Mouse (Mus musculus) MEL (cell line): ENCODE results near the gene Rbm45. TPM values are rescaled to one million over a fixed set of nuclear protein-coding genes. Genes with fewer than 3 reads are reported as not detected.

Experiments used
- DNase-seq: peaks from one replicate; pipeline ENCODE4 v3.0.0; 2011; ENCODE audit warnings: low read depth, low spot score
- H3K27ac ChIP-seq: 2 replicates; pipeline ENCODE4 v1.5.1; 2012; ENCODE audit warnings: low read depth, mild to moderate bottlenecking, control low read depth, low read length, moderate library complexity; ENCODE audit not compliant: control insufficient read depth
- H3K27me3 ChIP-seq, 2 experiments: fragments of 150-350 bp in 1 of 2; sonication (generic) in 1 of 2; 2 replicates each; pipeline ENCODE4 v1.6.1; 2012; ENCODE audit warnings: low read length in 2 of 2, mild to moderate bottlenecking in 2 of 2, improper control_type of control experiment in 1 of 2, moderate library complexity in 1 of 2; ENCODE audit not compliant: insufficient read depth in 2 of 2, control insufficient read depth in 1 of 2
- H3K36me3 ChIP-seq, 2 experiments: 2 replicates each; pipeline ENCODE4 v1.6.1; 2012 to 2014; ENCODE audit warnings: low read length in 2 of 2, improper control_type of control experiment in 1 of 2, inconsistent platforms in 1 of 2, mild to moderate bottlenecking in 1 of 2; ENCODE audit not compliant: insufficient read depth in 2 of 2, control insufficient read depth in 1 of 2
- H3K4me1 ChIP-seq, 2 experiments: fragments of 150-350 bp in 1 of 2; sonication (generic) in 1 of 2; 2 replicates each; pipeline ENCODE4 v1.6.1; 2012; ENCODE audit warnings: low read length in 2 of 2, improper control_type of control experiment in 1 of 2, mild to moderate bottlenecking in 1 of 2; ENCODE audit not compliant: insufficient read depth in 2 of 2, control insufficient read depth in 1 of 2
- H3K4me3 ChIP-seq, 2 experiments: fragments of 150-350 bp in 1 of 2; sonication (generic) in 1 of 2; 2 replicates each; pipeline ENCODE4 v1.5.1; 2012; ENCODE audit warnings: low read depth in 2 of 2, low read length in 2 of 2, mild to moderate bottlenecking in 2 of 2, moderate library complexity in 2 of 2, control low read depth in 1 of 2, improper control_type of control experiment in 1 of 2; ENCODE audit not compliant: control insufficient read depth in 1 of 2, insufficient read depth in 1 of 2
- H3K79me2 ChIP-seq: 2 replicates; pipeline ENCODE4 v1.6.1; 2012; ENCODE audit warnings: mild to moderate bottlenecking, low read length, moderate library complexity; ENCODE audit not compliant: control insufficient read depth, poor library complexity, insufficient read depth
- H3K9ac ChIP-seq: 2 replicates; pipeline ENCODE4 v1.6.1; 2012; ENCODE audit warnings: low read depth, mild to moderate bottlenecking, control low read depth, low read length, moderate library complexity; ENCODE audit not compliant: control insufficient read depth, poor library complexity, severe bottlenecking
- H3K9me3 ChIP-seq: fragments of 150-350 bp; sonication (generic); replicated peaks from 2 replicates; pipeline ENCODE4 v1.6.1; 2012; ENCODE audit warnings: mild to moderate bottlenecking, low read length, improper control_type of control experiment, moderate library complexity; ENCODE audit not compliant: insufficient read depth
- BHLHE40 ChIP-seq: IDR thresholded peaks from 2 replicates; pipeline ENCODE4 v1.6.1; 2012; ENCODE audit warnings: low read depth, mild to moderate bottlenecking, inconsistent platforms, low read length, improper control_type of control experiment, borderline replicate concordance
- CHD1 ChIP-seq: IDR thresholded peaks from 2 replicates; pipeline ENCODE4 v1.6.1; 2012; ENCODE audit warnings: low read depth, mild to moderate bottlenecking, inconsistent platforms, low read length, improper control_type of control experiment
- CHD2 ChIP-seq: IDR thresholded peaks from 2 replicates; pipeline ENCODE4 v1.6.1; 2011; ENCODE audit warnings: low read length, improper control_type of control experiment
- GABPA ChIP-seq: IDR thresholded peaks from 2 replicates; pipeline ENCODE4 v1.6.1; 2012; ENCODE audit warnings: low read depth, mild to moderate bottlenecking, inconsistent platforms, low read length, improper control_type of control experiment, moderate library complexity
- JUND ChIP-seq: IDR thresholded peaks from 2 replicates; pipeline ENCODE4 v1.6.1; 2011; ENCODE audit warnings: low read depth, mild to moderate bottlenecking, improper control_type of control experiment, low read length
- KAT2A ChIP-seq: conservative IDR thresholded peaks from 2 replicates; pipeline ENCODE4 v1.6.1; 2012; ENCODE audit warnings: low read depth, low read length, improper control_type of control experiment, inconsistent platforms
- MAX ChIP-seq: IDR thresholded peaks from 2 replicates; pipeline ENCODE4 v1.6.1; 2011; ENCODE audit warnings: low read length, improper control_type of control experiment
- MAZ ChIP-seq: IDR thresholded peaks from 2 replicates; pipeline ENCODE4 v1.6.1; 2012; ENCODE audit warnings: low read depth, mild to moderate bottlenecking, inconsistent platforms, low read length, improper control_type of control experiment
- MEF2A ChIP-seq: IDR thresholded peaks from 2 replicates; pipeline ENCODE4 v1.6.1; 2014; ENCODE audit warnings: low read depth, mild to moderate bottlenecking, inconsistent platforms, low read length, improper control_type of control experiment; ENCODE audit not compliant: poor library complexity, insufficient replicate concordance, severe bottlenecking; ENCODE audit errors: extremely low read depth
- MXI1 ChIP-seq: IDR thresholded peaks from 2 replicates; pipeline ENCODE4 v1.6.1; 2011; ENCODE audit warnings: mild to moderate bottlenecking, low read depth, low read length, improper control_type of control experiment
- MYB ChIP-seq: IDR thresholded peaks from 2 replicates; pipeline ENCODE4 v1.6.1; 2011; ENCODE audit warnings: mild to moderate bottlenecking, low read depth, low read length, improper control_type of control experiment
- NELFE ChIP-seq: IDR thresholded peaks from 2 replicates; pipeline ENCODE4 v1.6.1; 2011; ENCODE audit warnings: low read depth, low read length, improper control_type of control experiment
- POLR2AphosphoS2 ChIP-seq: IDR thresholded peaks from 2 replicates; pipeline ENCODE4 v1.6.1; 2011; ENCODE audit warnings: low read length, improper control_type of control experiment
- POLR2AphosphoS5 ChIP-seq: IDR thresholded peaks from 2 replicates; pipeline ENCODE4 v1.6.1; 2012; ENCODE audit warnings: low read depth, borderline replicate concordance, mild to moderate bottlenecking, inconsistent platforms, low read length, moderate library complexity, mixed read lengths
- RAD21 ChIP-seq: IDR thresholded peaks from 2 replicates; pipeline ENCODE4 v1.6.1; 2011; ENCODE audit warnings: mild to moderate bottlenecking, low read depth, low read length, improper control_type of control experiment
- RCOR1 ChIP-seq: IDR thresholded peaks from 2 replicates; pipeline ENCODE4 v1.6.1; 2012; ENCODE audit warnings: low read depth, mild to moderate bottlenecking, inconsistent platforms, low read length, improper control_type of control experiment
- SMC3 ChIP-seq: IDR thresholded peaks from 2 replicates; pipeline ENCODE4 v1.6.1; 2011; ENCODE audit warnings: low read depth, low read length, improper control_type of control experiment
- TBP ChIP-seq: IDR thresholded peaks from 2 replicates; pipeline ENCODE4 v1.8.0; 2011; ENCODE audit warnings: low read depth, low read length, improper control_type of control experiment
- UBTF ChIP-seq: IDR thresholded peaks from 2 replicates; pipeline ENCODE4 v1.6.1; 2012; ENCODE audit warnings: low read depth, mild to moderate bottlenecking, inconsistent platforms, low read length, improper control_type of control experiment, moderate library complexity, borderline replicate concordance; ENCODE audit not compliant: insufficient read depth
- ZC3H11A ChIP-seq: IDR thresholded peaks from 2 replicates; pipeline ENCODE4 v1.6.1; 2012; ENCODE audit warnings: low read depth, mild to moderate bottlenecking, inconsistent platforms, low read length, improper control_type of control experiment
- ZNF384 ChIP-seq: IDR thresholded peaks from 2 replicates; pipeline ENCODE4 v1.6.1; 2012; ENCODE audit warnings: low read depth, mild to moderate bottlenecking, inconsistent platforms, low read length, improper control_type of control experiment
- polyA plus RNA-seq, 2 experiments: library from polyadenylated mRNA; stranded (reverse) in 1 of 2; unstranded in 1 of 2; fragments of >175 nt in 1 of 2; fragments of >200 nt in 1 of 2; gene quantifications; 2 replicates each; pipeline versions ENCODE4 v1.2.1 to v1.2.4; 2012; ENCODE audit warnings: low replicate concordance in 2 of 2, low read depth in 1 of 2; ENCODE audit not compliant: insufficient read length in 2 of 2, insufficient read depth in 1 of 2, missing spikeins in 1 of 2
- total RNA-seq: library from RNA; depleted of rRNA; stranded (reverse); fragments of 300-350 nt; gene quantifications from 2 replicates; pipeline ENCODE4 v1.2.3, GENCODE M21; 2012

Rbm45 gene
- total and polyA plus RNA-seq, 3 experiments, result 38.8 to 39.4 TPM; not detected in 1

- H3K79me2 ChIP-seq, result no peaks in the 10 kb centered on the region
- H3K4me3 ChIP-seq, result no peak overlapping the region
- no peak for TF ChIP-seq CHD2
- TF ChIP-seq MYB, result no peak
- no peak for TF ChIP-seq MEF2A
- no peak for TF ChIP-seq BHLHE40
- TF ChIP-seq RAD21, result no peak
- no peak for TF ChIP-seq CHD1
- no peak for DNase-seq
- H3K27ac ChIP-seq, result no peak overlapping the region
- H3K9me3 ChIP-seq, result no peaks in the 10 kb centered on the region
- H3K36me3 ChIP-seq, result no peaks in the 10 kb centered on the region
- H3K27me3 ChIP-seq, result peaks cover 0 to 1% of the 10 kb centered on the region in 2 experiments; a peak in 1 of 4 replicates
- no peak overlapping the region for H3K9ac ChIP-seq
- H3K4me1 ChIP-seq, result no peaks in the 10 kb centered on the region
These were observed 43.1 kb downstream of the Rbm45 start for GRCm38 (mm10) chr2:76412924-76413323.

GRCm38 (mm10) chr2:76417446-76418141, 47.8 kb downstream of the Rbm45 start:
- Histone ChIP-seq H3K27me3 (peaks cover 0 to 1% of the 10 kb centered on the region in 2 experiments; a peak in 2 of 4 replicates), H3K79me2 (no peaks in the 10 kb centered on the region), H3K4me3 (no peak overlapping the region)

DNA sequence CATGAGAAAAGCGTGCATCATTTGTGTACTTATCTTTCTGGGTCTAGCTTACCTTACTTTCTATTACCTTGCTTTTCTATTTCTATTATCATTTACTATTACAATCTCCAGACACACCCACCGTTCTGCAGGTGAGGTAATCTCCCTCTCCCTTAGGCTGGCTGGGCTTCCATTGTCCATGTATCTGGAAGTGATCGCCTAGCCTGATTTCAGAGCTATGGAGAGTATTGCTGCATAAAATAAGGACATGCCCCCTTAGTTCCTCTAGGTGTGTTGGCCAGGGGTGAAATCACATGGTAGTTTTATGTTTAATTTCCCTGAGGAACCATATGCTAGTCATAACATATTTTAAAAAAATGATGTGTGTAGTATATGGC, 48.3 kb downstream of the Rbm45 start:
- H3K36me3 ChIP-seq, result no peaks in the 10 kb centered on the region
- H3K9ac ChIP-seq, result no peak overlapping the region
- H3K27ac ChIP-seq, result no peak overlapping the region
- no peaks in the 10 kb centered on the region for H3K4me1 ChIP-seq
- H3K4me3 ChIP-seq, result no peak overlapping the region
- no peak for DNase-seq
- no peaks in the 10 kb centered on the region for H3K9me3 ChIP-seq
- no peak for TF ChIP-seq SMC3
- TF ChIP-seq POLR2AphosphoS5, result no peak
- TF ChIP-seq MAZ, result no peak
- no peak for TF ChIP-seq BHLHE40
- no peak for TF ChIP-seq ZNF384
- no peak for TF ChIP-seq MEF2A
- no peak for TF ChIP-seq MYB
- TF ChIP-seq UBTF, result no peak
- H3K79me2 ChIP-seq, result no peaks in the 10 kb centered on the region
- H3K27me3 ChIP-seq, result peaks cover 0 to 1% of the 10 kb centered on the region in 2 experiments; a peak in 2 of 4 replicates

More at GRCm38 (mm10) chr2:76417446-76418141, 47.8 kb downstream of the Rbm45 start:
- H3K9me3 ChIP-seq, result no peaks in the 10 kb centered on the region
- no peaks in the 10 kb centered on the region for H3K36me3 ChIP-seq
- no peak for DNase-seq
- no peak overlapping the region for H3K27ac ChIP-seq
- H3K4me1 ChIP-seq, result no peaks in the 10 kb centered on the region
- H3K9ac ChIP-seq, result no peak overlapping the region
- TF ChIP-seq MAX, result no peak
- no peak for TF ChIP-seq JUND
- no peak for TF ChIP-seq GABPA
- no peak for TF ChIP-seq KAT2A
- no peak for TF ChIP-seq RCOR1
- no peak for TF ChIP-seq NELFE
- TF ChIP-seq ZC3H11A, result no peak
- no peak for TF ChIP-seq TBP
- no peak for TF ChIP-seq CHD2
- no peak for TF ChIP-seq MXI1
- TF ChIP-seq POLR2AphosphoS5, result no peak
- TF ChIP-seq POLR2AphosphoS2, result no peak
